Mouse (Mus musculus) heart, embryonic 15.5 days (tissue): ENCODE data around the gene Micu1. TPM values are rescaled to one million over a fixed set of nuclear protein-coding genes. Genes with fewer than 3 reads are reported as not detected.
A peak's percentile ranks its signal among the peaks of the same experiment; 100 is the strongest.

Experiments
- ATAC-seq: fragments of 200-750 bp; cut with Nextera tagmentation; replicated peaks from 2 replicates; pipeline ENCODE4 v1.8.0; 2017; ENCODE audit warnings: low read depth, moderate TSS enrichment; ENCODE audit not compliant: insufficient number of reproducible peaks, insufficient read depth, low FRiP score
- H3K27ac ChIP-seq: fragments of 300-500 bp; sonication (generic); 2 replicates; pipeline ENCODE4 v1.5.1; 2015; ENCODE audit warnings: mild to moderate bottlenecking, inconsistent platforms
- H3K27me3 ChIP-seq: fragments of 300-500 bp; sonication (generic); 2 replicates; pipeline ENCODE4 v1.6.1; 2015; ENCODE audit warnings: inconsistent platforms
- H3K36me3 ChIP-seq: fragments of 300-500 bp; sonication (generic); 2 replicates; pipeline ENCODE4 v1.6.1; 2015; ENCODE audit warnings: mild to moderate bottlenecking, inconsistent platforms
- H3K4me1 ChIP-seq: fragments of 300-500 bp; sonication (generic); replicated peaks from 2 replicates; pipeline ENCODE4 v1.6.1; 2015; ENCODE audit warnings: inconsistent platforms
- H3K4me2 ChIP-seq: fragments of 300-500 bp; sonication (generic); 2 replicates; pipeline ENCODE4 v1.6.1; 2015; ENCODE audit warnings: inconsistent platforms, mild to moderate bottlenecking, moderate library complexity
- H3K4me3 ChIP-seq: fragments of 300-500 bp; sonication (generic); 2 replicates; pipeline ENCODE4 v1.5.1; 2015; ENCODE audit warnings: mild to moderate bottlenecking, inconsistent platforms
- H3K9ac ChIP-seq: fragments of 300-500 bp; sonication (generic); 2 replicates; pipeline ENCODE4 v1.6.1; 2015; ENCODE audit warnings: mild to moderate bottlenecking, inconsistent platforms
- H3K9me3 ChIP-seq: fragments of 300-500 bp; sonication (generic); replicated peaks from 2 replicates; pipeline ENCODE4 v1.6.1; 2016; ENCODE audit warnings: inconsistent platforms
- WGBS: fragments of 180-500 bp; shearing (Covaris S2); methylation state at CpG from one replicate; pipeline ENCODE4 v1.1.7; 2015; ENCODE audit warnings: mixed read lengths; 5-methylcytosine and 5-hydroxymethylcytosine counted together
- polyA plus RNA-seq: library from polyadenylated mRNA; unstranded; fragments of >200 nt; fragmentation: Nextera tagmentation; extraction: Ambion mirVana; gene quantifications from 2 replicates; pipeline ENCODE4 v1.2.1, GENCODE M21; 2015

Micu1 gene
- polyA plus RNA-seq, 1 experiment from 2014 or later, result 32.7 TPM

- ATAC-seq, result 0 out of 2 replicates have a peak, but pooled peaks have one; percentile 1
- Histone ChIP-seq H3K4me3 (no peak overlapping the region), H3K27me3 (no peaks in the 10 kb centered on the region), H3K27ac (peak overlapping the region; percentile 94), H3K36me3 (no peaks in the 10 kb centered on the region), H3K9ac (0 out of 2 replicates have a peak overlapping the region, but pooled peaks have one; percentile 4), H3K9me3 (no peaks in the 10 kb centered on the region), H3K4me2 (peak overlapping the region; percentile 54), H3K4me1 (peaks cover 45% of the 10 kb centered on the region)
- WGBS, result 15% methylated on average over 7 of the region's 7 CpGs
Observed at GRCm38 (mm10) chr10:59908776-59909315, 206.6 kb downstream of the Micu1 start.

GRCm38 (mm10) chr10:59909357-59909847 is 207.1 kb downstream of the Micu1 start:
- WGBS, result 10% methylated on average over 14 of the region's 14 CpGs
- Histone ChIP-seq H3K27me3 (no peaks in the 10 kb centered on the region), H3K4me1 (peaks cover 45% of the 10 kb centered on the region), H3K4me3 (peak overlapping the region; percentile 23), H3K36me3 (no peaks in the 10 kb centered on the region), H3K27ac (peak overlapping the region; percentile 94), H3K9ac (peak overlapping the region; percentile 34; the same call in 1 of the 2 replicates), H3K4me2 (peak overlapping the region; percentile 54), H3K9me3 (no peaks in the 10 kb centered on the region)
- ATAC-seq, result peak; percentile 63; the same call in 1 of the 2 replicates

GRCm38 (mm10) chr10:59911091-59911490 is 208.8 kb downstream of the Micu1 start:
- WGBS, result 51% methylated on average over 6 of the region's 6 CpGs
- no peaks in the 10 kb centered on the region for H3K27me3 ChIP-seq
- no peaks in the 10 kb centered on the region for H3K9me3 ChIP-seq
- H3K27ac ChIP-seq, result no peak overlapping the region
- ATAC-seq, result no peak
- peaks cover 57% of the 10 kb centered on the region for H3K4me1 ChIP-seq
- peak overlapping the region; percentile 12; the same call in 1 of the 2 replicates for H3K9ac ChIP-seq
- H3K4me2 ChIP-seq, result peak overlapping the region; percentile 47
- no peaks in the 10 kb centered on the region for H3K36me3 ChIP-seq
- H3K4me3 ChIP-seq, result no peak overlapping the region

GRCm38 (mm10) chr10:59911561-59912198 is 209.4 kb downstream of the Micu1 start:
- no peak for ATAC-seq
- no peaks in the 10 kb centered on the region for H3K36me3 ChIP-seq
- H3K4me3 ChIP-seq, result no peak overlapping the region
- no peaks in the 10 kb centered on the region for H3K9me3 ChIP-seq
- H3K4me2 ChIP-seq, result peak overlapping the region; percentile 47
- WGBS, result 14% methylated on average over 25 of the region's 25 CpGs
- no peaks in the 10 kb centered on the region for H3K27me3 ChIP-seq
- H3K4me1 ChIP-seq, result peaks cover 63% of the 10 kb centered on the region
- H3K9ac ChIP-seq, result peak overlapping the region; percentile 12; the same call in 1 of the 2 replicates
- H3K27ac ChIP-seq, result 0 out of 2 replicates have a peak overlapping the region, but pooled peaks have one; percentile 14

Other genes starting within 250 kb of the Micu1 start
- not detected in 2 replicates for gene Gm10322, start 86.4 kb upstream of the Micu1 start, polyA plus RNA-seq
- gene Mcu, start 85.8 kb upstream of the Micu1 start, polyA plus RNA-seq, result 22.0 and 24.2 TPM in 2 replicates
- 17.8 and 23.3 TPM in 2 replicates for gene Dnajb12, start 177.1 kb downstream of the Micu1 start, polyA plus RNA-seq
- gene Ddit4, start 249.4 kb downstream of the Micu1 start, polyA plus RNA-seq, result 22.7 and 33.4 TPM in 2 replicates